Mouse (Mus musculus) embryonic facial prominence, embryonic 15.5 days (tissue): ENCODE results near the gene Gm49393. TPM values are rescaled to one million over a fixed set of nuclear protein-coding genes. Genes with fewer than 3 reads are reported as not detected.

Experiments used
- polyA plus RNA-seq: library from polyadenylated mRNA; unstranded; fragments of >200 nt; fragmentation: Nextera tagmentation; extraction: Ambion mirVana; gene quantifications from 2 replicates; pipeline ENCODE4 v1.2.1, GENCODE M21; 2015

The Gm49393 gene
- polyA plus RNA-seq, 1 experiment from 2014 or later: not detected

Other genes with a start within 250 kb of the Gm49393 start
- not detected in 2 replicates for gene BC051665, start 149.2 kb downstream of the Gm49393 start, polyA plus RNA-seq
- 0.87 and 1.3 TPM in 2 replicates for gene Ctsll3, start 132.7 kb downstream of the Gm49393 start, polyA plus RNA-seq
- gene 4930486L24Rik, start 71.1 kb downstream of the Gm49393 start, polyA plus RNA-seq: 0.17 and 0.38 TPM in 2 replicates
- not detected in 2 replicates for gene Gm49392, start 38.7 kb downstream of the Gm49393 start, polyA plus RNA-seq
- gene Ctla2b, start 38.1 kb downstream of the Gm49393 start, polyA plus RNA-seq: 5.3 and 6.4 TPM in 2 replicates
- not detected in 2 replicates for gene Tpbpb, start 30.7 kb downstream of the Gm49393 start, polyA plus RNA-seq
- gene Gm49391, start 981 bp upstream of the Gm49393 start, polyA plus RNA-seq: 0.93 and 2.0 TPM in 2 replicates
- 31.0 and 31.8 TPM in 2 replicates for gene Ctla2a, start 1.0 kb upstream of the Gm49393 start, polyA plus RNA-seq
- gene Tpbpa, start 6.4 kb upstream of the Gm49393 start, polyA plus RNA-seq: not detected in 2 replicates
- not detected in 2 replicates for gene Ctsj, start 70.4 kb upstream of the Gm49393 start, polyA plus RNA-seq
- gene Ctsq, start 105.0 kb upstream of the Gm49393 start, polyA plus RNA-seq: not detected in 2 replicates
- not detected in 2 replicates for gene Ctsr, start 228.7 kb upstream of the Gm49393 start, polyA plus RNA-seq